Mouse (Mus musculus): ENCODE measurements around the gene Nop2. TPM values are rescaled to one million over a fixed set of nuclear protein-coding genes. Genes with fewer than 3 reads are reported as not detected.

Gene Nop2
- total RNA-seq, 1 experiment from 2014 or later = 36.2 TPM

DNA sequence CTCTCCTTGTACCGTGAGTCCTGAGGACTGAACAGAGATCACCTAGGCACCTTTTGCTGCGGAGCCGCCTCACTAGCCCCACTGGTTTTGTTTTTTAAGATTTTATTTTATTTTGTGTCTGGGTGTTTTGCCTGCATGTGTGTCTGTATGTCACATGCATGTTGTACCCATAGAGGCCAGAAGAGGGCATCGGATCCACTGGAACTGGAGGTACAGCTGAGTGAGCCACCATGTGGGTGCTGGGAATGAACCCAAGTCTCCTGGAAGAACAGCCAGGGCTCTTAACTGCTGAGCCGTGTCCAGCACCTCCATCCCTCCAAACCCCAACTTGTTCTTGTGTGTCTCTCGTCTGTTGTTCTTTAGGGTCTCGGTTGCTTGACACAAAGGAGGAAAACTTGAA lies 20.8 kb upstream of the Nop2 start:
- peak; percentile 42 for DNase-seq

DNA sequence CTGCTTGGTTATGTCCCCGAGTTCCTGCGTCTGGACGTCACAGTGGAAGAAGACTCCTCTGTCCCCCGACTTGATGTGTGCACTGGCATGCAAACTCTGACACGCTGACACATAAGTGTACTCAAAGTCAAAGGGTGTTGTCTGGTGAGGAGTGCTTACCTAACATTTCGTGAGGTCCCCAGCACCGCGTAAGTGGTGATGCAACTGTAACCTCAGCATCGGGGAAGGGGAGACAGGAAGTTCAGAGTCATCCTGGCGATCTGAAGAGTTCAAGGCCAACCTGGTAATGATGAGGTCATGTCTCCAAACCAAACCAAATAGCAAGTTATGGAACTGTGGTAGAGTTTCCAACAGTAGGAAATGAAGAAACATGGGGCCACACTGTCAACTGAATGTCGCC lies 19.2 kb upstream of the Nop2 start:
- no peak for DNase-seq

DNA sequence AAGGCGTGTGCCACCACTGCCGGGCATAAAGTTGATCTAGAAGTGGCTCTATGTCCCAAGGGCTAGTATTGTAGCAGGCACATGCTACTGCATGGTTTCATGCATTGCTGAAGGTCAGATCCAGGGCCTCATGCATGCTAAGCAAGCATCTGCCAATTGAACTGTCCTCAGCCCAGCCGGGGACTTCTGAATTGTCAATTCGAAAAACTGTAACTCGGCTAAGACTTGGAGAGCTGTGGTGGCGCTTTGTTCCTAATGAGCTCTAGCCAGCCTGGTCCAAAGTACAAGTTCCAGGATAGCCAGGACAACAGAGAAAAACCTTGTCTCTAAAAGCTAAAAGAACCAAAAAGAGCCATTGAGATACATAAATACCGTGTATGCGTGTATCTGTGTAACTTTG lies 12.3 kb upstream of the Nop2 start:
- DNase-seq = no peak

DNA sequence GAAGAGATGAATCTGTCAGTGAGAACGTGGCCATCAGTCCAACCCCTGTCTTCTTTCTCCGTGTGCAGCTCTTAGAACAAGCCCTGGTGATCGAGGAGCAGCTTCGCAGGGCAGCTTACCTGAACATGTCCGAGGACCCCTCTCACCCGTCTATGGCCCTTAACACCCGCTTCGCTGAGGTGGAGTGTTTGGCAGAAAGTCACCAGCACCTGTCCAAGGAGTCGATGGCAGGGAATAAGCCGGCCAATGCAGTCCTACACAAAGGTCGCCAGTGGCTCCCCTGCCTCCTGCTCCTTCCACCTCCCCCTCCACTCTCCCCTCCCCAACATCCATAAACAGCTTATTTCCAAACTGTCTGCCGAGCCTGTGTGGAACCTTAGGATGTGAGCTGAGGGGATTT lies 3.0 kb upstream of the Nop2 start:
- DNase-seq = no peak

DNA sequence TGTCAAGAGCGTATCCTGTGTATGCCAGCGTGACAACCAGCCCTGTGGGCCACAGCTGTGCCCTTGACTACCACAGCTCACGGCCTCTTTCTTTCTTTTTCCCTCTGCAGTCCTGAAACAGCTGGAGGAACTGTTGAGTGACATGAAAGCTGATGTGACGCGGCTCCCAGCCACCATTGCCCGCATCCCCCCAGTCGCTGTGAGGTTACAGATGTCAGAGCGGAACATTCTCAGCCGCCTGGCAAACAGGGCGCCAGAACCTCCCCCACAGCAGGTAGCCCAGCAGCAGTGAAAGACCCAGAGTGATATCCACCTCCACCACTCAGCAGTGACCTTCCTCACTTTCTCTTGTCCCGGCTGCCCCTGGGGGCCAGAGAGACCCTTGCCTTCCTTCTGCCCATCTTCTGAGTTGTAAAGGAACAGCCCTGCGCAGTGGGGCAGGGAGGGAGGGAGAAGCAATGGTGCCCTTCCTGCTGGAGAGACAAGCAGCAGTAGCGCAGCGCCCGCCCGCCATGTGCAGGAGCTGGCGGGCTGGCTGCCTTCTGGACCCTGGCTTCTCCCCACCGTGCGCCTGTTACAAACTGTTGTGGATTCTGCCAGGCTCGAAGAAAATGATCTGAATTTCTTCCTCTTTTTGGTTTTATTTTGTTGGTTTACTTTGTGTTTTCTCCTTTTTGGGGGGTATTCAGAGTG lies 1.9 kb upstream of the Nop2 start:
- DNase-seq = no peak

DNA sequence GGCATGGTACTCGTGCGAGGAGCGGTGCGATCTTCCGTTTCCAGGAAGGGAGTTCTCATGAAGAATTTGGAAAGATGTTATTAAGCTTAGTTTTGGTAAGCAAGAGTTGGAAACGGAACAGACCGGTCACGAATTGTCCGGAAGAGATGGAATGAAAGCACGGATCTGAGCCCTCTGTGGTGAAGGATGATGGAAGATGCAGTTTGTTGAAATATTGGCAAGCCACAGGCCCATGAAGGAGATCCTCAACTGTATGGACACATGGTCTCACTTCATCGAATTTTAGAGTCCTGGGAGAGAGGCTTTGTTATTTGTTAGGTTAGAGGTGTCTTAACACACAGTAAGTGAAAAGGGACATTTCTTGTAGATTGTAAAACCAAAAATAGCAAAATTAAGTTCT lies 761 bp downstream of the Nop2 start:
- DNase-seq = no peak

DNA sequence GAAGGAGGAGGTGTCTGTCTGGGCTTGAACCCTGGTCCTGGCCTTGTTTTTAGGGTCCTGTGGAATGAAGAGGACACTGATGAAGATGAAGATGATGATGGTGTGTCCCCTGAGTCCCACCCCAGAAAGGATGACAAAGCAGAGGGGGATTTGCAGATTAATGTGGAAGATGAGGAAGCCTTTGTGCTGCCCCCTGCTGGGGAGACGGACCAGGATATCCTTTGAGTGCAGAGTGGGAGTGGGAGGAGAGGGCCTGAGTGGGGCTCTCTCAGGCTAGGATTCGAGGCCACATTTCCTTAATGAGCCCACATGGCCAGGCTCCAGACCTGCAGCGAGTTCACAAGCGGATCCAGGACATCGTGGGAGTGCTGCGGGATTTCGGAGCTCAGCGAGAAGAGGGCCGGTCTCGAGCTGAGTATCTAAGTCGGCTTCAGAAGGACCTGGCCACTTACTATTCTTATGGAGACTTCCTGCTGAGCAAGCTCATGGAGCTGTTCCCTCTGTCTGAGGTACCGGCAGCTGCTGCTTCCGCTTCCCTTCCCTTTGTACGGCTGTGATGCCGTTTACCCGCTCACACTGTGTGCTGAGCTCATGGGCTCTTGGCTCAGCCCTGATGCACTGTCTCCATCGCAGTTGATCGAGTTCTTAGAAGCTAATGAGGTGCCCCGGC lies 5.4 kb downstream of the Nop2 start:
- peak; percentile 47 for DNase-seq

DNA sequence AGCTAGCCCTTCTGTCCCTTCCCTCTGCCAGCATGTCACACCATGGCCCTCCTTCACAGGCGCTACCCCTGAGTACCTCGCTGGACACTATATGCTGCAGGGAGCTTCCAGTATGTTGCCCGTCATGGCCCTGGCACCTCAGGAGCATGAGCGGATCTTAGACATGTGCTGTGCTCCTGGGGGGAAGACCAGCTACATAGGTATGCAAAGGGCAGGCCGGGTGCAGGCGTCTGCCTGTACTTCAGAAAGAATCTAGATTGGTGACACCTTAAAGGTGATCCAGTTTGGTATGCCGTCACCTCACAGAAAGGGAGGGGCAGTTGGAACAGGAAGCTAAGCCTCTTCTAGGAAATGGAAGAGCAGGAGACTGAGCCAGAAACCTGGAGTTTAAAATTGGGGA lies 8.0 kb downstream of the Nop2 start:
- DNase-seq = no peak

DNA sequence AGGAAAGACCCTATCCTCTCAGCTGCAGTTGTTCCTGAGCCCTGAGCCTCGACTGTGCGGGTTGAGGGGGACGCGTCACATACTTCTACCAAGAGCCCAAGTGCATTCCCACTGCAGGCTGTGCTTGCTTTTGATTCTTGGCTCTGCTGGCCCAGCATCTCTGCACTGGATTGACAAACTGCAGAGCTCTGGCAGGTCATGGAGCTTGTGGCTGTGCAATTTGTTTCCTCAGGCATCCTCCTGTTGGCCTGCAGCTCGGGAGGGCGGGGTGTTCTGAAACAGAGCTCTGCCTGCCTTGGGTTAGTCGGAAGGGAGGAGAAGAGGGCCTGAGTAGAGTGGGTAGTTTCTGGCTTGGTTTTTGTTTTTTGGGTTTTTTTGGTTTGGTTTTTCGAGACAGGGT lies 10.7 kb downstream of the Nop2 start:
- no peak for DNase-seq

DNA sequence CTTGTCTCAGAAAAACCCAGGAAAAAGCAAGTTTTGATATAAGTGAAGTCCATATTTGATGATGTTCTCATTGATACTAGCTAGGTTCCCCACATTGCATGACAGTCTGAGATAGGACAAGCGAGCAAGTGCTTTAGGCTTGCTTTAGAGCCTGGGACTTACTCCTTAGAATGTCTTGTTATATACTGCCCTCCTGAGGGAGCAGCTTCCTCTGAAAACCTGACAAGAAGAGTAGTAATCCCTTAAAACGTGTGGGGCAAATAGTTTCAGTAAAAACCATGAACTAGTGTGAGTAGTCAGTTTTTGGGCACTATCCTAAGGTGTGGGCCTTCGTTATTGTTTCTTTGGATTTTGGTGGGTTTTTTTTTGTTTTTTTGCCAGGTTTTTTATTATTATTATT lies 11.4 kb downstream of the Nop2 start:
- DNase-seq = no peak

DNA sequence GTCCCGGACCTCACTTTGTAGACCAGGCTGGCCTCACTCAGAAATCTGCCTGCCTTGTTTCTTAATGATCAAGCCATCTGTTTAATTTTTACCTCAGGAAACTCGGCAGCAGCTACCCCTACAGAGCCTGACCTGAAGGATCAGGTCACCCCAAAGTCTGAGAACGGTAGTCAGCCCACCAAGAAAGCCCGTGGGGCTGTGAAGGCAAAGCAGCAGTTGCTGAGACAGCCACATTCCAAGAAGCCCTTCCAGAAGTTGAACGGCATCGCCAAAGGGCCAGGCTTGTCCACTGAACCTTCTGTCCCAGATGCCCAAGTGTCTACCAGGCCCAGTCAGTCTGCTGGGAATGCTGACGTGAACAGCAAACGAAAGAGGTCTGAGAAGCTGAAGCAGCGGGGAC lies 12.2 kb downstream of the Nop2 start:
- no peak for DNase-seq

DNA sequence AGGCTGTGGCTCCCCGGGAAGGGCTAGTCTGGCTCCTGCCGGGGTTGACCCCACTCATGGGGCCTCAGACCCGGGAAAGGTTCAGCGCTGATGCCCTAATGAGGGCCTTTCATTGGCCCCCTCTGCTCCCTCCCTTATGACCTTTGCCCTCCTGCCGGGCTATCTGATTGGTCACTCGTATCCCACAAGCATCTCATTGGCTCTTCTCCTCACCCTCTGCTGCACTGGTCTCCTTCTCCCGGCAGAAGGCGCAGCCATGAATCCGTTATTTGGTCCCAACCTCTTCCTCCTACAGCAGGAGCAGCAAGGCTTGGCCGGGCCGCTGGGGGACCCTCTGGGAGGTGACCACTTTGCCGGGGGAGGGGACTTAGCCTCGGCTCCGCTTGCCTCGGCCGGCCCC lies 13.3 kb downstream of the Nop2 start, which contains the start of gene Iffo1:
Gene Iffo1 (plus strand): TSS at position 241 of the 400 bp plus-strand sequence.
- DNase-seq = peak; percentile 87

DNA sequence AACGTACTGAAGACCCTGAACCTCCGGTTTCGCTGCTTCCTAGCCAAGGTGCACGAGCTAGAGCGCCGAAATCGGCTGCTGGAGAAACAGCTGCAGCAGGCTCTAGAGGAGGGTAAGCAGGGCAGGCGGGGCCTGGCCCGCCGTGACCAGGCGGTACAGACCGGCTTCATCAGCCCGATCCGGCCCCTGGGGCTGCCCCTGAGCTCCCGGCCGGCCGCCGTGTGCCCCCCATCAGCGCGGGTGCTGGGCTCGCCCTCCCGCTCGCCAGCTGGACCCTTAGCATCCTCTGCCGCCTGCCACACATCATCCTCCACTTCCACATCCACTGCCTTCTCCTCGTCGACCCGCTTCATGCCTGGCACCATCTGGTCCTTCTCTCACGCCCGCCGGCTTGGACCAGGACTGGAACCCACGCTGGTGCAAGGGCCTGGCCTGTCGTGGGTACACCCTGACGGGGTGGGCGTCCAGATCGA lies 13.8 kb downstream of the Nop2 start:
- peak; percentile 35 for DNase-seq

DNA sequence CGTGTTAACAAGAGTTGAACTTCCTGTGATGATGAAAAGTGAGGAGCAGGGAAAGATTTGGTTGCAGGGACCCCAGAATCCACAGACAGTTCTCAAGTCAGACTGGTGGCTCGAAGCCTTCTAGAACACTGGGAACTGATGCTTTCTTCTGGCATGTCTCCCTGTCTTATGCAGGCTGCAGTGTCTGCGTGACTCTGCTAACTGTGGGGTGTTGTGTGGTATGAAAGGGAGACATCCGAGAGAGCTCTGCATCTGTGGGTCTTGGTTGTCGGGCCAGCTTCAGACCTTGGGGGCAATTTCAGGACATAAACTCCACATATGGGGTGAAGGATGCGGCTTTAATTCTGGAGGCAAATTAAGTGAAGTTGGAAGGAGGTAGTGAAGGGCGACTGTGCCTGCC lies 14.4 kb downstream of the Nop2 start:
- DNase-seq = no peak

DNA sequence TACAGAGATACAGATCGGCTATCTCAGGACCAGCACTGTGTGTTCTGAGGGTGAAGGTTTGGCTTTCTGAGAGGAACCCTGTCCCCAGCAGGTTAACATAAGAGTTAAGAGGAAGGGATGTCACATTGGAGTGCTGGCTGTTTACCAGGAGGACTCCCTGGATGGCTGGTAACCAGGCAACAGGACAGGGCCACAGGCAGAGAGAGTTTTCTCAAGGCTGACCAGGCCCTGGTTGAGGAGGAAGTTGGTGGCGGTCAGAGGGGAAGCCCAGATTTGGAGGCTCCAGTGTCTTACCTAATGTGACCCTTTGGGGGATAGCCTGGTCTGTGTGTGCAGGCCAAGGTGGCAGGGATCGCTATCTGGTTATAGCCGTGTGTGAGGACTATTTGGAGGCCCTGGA lies 15.1 kb downstream of the Nop2 start:
- DNase-seq = peak; percentile 42

DNA sequence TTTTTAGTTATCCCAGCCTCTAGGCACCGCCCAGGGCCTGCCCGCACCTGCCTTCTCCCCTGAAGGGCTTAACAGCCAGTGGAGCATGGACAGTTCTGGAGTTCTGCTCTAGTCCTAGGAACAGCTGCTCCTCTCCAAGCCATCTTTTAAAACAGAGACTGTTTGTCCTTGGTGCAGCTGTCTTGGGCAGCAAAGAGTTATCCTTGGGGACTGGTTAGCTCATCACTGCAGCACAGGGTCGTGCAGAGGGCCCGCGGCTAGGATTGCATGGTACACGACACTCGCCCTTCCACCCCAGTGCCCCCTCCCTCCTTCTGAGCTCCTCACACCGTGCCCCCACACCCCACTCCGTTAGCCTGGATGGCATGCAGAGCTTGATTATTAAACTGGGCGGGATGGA lies 15.6 kb downstream of the Nop2 start:
- DNase-seq = no peak

DNA sequence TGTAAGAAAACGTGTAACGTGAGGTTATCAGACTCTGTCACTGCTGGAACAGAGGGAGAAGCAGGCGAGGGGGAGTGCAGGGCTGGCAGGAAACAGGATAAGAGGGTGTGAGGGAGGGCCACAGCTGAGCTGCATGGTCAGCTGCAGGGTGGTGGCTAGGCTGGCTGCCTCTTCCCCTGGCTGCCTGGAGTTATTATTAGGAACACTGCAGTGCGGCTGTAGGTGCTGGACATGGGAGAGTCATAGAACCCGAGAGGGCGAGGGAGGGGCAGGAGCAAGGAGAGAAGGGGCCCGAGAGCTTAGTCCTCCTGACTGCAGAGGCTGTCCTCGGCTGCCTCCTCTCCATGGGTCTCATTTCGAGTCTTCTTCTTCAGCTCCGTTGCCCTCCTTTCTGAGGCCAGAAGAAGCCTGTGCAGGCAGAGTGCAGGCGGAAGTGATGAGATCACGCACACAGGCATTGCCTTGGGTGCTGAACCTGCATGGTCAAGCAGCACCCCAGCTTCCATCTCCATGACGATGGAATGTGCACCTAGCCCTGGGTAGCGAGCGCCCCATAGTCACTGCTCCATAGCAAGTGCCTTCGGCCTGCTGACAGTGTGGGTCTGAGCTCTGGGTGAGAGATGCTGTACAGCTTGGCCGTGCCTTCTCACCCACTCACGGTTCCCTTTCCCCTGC lies 16.7 kb downstream of the Nop2 start:
- DNase-seq = peak; percentile 31

DNA sequence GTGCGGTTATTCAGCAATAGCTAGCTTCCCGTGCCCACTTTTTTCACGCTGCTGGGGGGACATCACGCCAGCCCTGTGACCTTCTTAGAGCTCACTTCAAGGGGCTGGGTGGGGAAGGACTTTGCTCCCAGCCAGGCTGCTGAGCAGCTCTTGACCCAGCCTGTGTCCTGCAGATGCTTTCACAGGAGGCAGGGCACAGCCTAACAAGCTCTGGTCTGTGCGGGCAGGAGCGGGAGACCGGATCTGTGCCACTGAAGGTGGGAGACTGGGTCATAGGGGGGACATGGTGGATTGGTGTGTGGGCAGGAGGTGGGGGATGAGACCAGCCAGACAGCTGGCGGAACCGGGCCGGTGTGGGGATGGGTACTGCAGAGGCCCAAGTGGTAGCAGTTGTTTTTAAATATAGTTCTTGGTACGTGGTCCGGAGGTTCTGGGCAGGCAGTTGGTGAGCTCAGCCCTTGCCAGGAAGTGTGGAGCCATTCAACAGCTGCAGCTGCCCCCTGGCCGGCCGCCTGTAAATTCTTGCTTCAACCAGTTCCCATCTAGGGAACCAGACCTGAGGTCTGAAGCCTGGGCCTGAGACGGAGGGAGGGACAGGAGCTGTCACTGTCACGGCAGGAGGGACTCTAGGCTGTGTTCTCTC lies 17.3 kb downstream of the Nop2 start:
- DNase-seq = no peak

DNA sequence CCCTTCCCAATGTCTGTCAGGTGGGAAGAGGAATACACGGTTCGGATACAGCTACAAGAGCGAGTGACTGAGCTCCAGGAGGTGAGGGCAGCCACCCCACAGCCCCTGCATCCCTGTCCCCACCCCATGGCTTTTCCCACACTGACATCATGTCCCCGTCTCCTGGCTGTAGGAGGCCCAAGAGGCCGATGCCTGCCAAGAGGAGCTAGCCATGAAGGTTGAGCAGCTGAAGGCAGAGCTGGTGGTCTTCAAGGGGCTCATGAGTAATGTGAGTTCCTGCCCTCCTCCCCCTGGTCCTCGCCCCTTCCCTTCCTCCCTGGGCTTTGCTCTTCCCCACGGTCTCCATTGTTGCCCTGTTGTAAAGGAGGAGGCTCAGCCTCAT lies 17.9 kb downstream of the Nop2 start:
- no peak for DNase-seq

DNA sequence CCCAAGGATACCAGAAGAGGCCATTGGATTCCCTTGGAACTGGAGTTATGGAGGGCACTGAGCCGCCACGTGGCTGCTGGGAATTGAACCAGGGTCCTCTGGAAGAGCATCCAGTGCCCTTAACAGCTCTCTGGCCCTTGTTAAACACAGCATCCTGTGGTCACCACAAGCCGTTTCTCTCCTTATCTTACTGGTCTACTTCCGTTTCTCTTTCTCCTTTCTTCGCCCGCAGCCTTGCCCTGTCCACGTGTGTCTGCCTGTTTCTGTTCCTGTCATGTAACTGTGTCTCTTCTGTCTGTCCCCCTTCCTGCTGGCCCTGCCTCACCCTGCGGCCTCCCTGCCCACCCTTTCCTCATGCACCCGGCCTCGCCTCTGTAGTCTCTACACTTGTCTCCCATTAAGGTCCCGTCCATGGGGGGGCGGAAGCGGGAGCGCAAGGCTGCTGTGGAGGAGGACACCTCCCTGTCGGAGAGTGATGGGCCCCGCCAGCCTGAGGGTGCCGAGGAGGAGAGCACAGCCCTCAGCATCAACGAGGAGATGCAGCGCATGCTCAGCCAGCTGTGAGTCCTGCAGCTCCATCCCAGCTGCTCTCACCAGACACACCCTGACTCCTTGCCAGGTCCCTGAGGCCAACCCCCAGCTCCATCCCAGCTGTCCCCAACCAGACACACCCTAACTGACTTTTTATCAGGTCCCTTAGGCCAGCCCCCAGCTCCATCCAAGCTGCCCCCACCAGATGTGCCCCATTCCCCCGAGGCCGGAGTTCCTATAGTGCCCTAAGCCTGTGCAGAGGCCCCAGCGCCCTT lies 20.7 kb downstream of the Nop2 start:
- DNase-seq = no peak

DNA sequence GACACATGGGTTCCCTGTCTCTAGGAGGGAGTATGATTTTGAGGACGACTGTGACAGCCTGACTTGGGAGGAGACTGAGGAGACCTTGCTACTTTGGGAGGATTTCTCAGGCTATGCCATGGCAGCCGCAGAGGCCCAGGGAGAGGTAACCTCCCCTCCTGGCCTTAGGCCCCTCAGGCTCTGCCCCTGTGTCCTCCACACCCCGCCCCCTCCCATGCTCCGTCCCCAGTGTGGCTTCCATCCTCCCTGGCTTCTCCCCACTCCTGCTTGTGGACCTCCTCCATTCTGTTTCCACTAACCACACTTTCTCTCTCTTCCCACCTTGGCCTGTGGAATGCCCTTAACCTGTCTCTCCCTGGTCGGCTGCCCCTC lies 21.3 kb downstream of the Nop2 start:
- DNase-seq = no peak

DNA sequence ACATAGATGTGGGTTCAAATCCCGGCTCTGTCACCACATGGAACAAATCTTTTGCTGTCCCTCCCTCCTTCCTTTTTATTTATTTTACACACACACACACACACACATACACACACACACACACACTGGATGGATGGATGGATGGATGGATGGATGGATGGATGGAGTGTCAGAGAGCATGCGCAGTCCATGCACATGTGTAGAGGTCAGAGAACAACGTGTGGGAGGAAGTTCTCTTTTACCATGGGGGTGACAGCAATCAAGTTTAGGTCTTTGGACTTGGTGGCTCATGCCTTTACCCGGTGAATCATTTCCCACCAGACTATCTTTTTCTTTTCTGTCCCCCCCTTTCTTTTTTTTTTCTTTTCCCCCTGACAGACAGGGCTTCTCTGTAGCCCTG lies 22.0 kb downstream of the Nop2 start:
- DNase-seq = no peak
